Mouse (Mus musculus) liver, embryonic 13.5 days (tissue): ENCODE measurements around the gene Tenm4. TPM values are rescaled to one million over a fixed set of nuclear protein-coding genes. Genes with fewer than 3 reads are reported as not detected.

Experiments used
- ATAC-seq: fragments of 200-750 bp; cut with Nextera tagmentation; 2 replicates; pipeline ENCODE4 v1.8.0; 2017; ENCODE audit warnings: low read depth, mild to moderate bottlenecking, moderate number of reproducible peaks, moderate library complexity
- DNase-seq: peaks from one replicate; pipeline ENCODE4 v3.0.0; 2022
- H3K27ac ChIP-seq: fragments of 300-500 bp; sonication (generic); 2 replicates; pipeline ENCODE4 v1.5.1; 2015; ENCODE audit warnings: moderate library complexity, mild to moderate bottlenecking, inconsistent platforms
- H3K27me3 ChIP-seq: fragments of 300-500 bp; sonication (generic); 2 replicates; pipeline ENCODE4 v1.6.1; 2015; ENCODE audit warnings: mild to moderate bottlenecking, inconsistent platforms
- H3K36me3 ChIP-seq: fragments of 300-500 bp; sonication (generic); 2 replicates; pipeline ENCODE4 v1.6.1; 2015; ENCODE audit warnings: mild to moderate bottlenecking, inconsistent platforms
- H3K4me1 ChIP-seq: fragments of 300-500 bp; sonication (generic); replicated peaks from 2 replicates; pipeline ENCODE4 v1.6.1; 2015; ENCODE audit warnings: inconsistent platforms
- H3K4me2 ChIP-seq: fragments of 300-500 bp; sonication (generic); 2 replicates; pipeline ENCODE4 v1.6.1; 2015; ENCODE audit warnings: inconsistent platforms, mild to moderate bottlenecking, moderate library complexity
- H3K4me3 ChIP-seq: fragments of 300-500 bp; sonication (generic); replicated peaks from 2 replicates; pipeline ENCODE4 v1.5.1; 2015; ENCODE audit warnings: mild to moderate bottlenecking, inconsistent platforms
- H3K9ac ChIP-seq: fragments of 300-500 bp; sonication (generic); 2 replicates; pipeline ENCODE4 v1.6.1; 2015; ENCODE audit warnings: mild to moderate bottlenecking, inconsistent platforms
- H3K9me3 ChIP-seq: fragments of 300-500 bp; sonication (generic); replicated peaks from 2 replicates; pipeline ENCODE4 v1.6.1; 2016; ENCODE audit warnings: inconsistent platforms
- WGBS: fragments of 180-500 bp; shearing (Covaris S2); methylation state at CpG from one replicate; pipeline ENCODE4 v1.1.7; 2015; ENCODE audit not compliant: insufficient replicate concordance; 5-methylcytosine and 5-hydroxymethylcytosine counted together
- polyA plus RNA-seq: library from polyadenylated mRNA; unstranded; fragments of >200 nt; fragmentation: Nextera tagmentation; extraction: Ambion mirVana; gene quantifications from 2 replicates; pipeline ENCODE4 v1.2.1, GENCODE M21; 2015

Tenm4 gene
- polyA plus RNA-seq, 1 experiment from 2014 or later = 0.47 TPM

DNA sequence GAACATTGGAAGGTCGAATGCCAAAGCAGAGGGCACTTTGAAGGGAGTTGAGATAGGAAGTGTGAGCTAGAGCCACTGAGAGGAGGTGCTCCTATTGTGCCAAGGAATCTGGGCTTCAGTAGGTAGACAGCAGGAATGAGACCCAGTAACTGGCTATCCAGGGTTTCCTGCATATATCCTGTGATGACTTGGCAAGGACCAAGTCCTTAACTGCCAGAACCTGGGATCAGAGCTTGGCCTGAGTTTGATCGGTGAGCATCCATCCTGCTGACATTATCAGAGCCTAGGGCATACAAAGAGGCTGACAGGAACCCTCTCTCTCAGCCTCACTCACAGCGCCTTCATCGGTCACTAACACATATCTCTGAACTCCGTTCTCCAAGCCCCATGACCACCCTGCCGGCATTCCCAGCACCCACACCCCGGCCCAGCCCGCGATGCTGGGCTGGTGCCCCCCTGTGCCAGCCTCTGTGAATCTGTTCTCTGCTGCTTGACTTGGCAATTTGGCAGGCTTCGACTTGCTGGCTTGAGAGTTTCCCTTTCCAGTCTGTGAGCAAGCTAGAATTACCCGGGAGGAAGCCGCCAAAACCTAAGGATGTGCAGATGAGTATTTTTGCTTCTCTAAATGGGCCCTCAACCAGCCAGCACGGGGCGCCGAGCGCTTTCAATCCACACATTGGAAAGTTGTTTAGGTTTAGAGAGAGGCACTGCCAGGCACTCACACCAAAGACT, 698.2 kb downstream of the Tenm4 start:
- no peak overlapping the region for H3K9ac ChIP-seq
- no peak overlapping the region for H3K4me2 ChIP-seq
- 68% methylated on average over 16 of the region's 16 CpGs for WGBS
- no peak overlapping the region for H3K27ac ChIP-seq
- H3K27me3 ChIP-seq = no peaks in the 10 kb centered on the region
- no peaks in the 10 kb centered on the region for H3K36me3 ChIP-seq
- H3K4me3 ChIP-seq = no peak overlapping the region
- H3K4me1 ChIP-seq = no peaks in the 10 kb centered on the region
- DNase-seq (no peak), ATAC-seq (no peak)
- H3K9me3 ChIP-seq = no peaks in the 10 kb centered on the region

DNA sequence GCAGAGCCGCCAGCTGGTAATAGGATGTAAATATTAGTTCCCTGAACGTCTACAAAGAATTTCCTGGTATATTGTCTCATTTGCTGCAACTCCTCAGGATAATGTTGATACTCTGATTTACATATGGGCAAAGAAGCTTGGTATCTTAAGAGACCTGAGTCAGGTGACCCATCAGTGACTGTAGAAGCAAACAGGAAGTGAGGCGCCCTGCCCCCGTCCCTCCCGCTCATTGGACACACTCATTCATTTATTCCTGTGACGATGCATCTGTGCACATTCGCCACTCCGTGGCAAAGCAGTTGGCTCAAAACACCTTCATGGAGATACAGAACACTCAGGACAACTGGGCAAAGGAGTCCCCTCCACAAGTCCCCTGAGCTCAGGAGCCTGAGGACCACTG, 699.4 kb downstream of the Tenm4 start:
- Histone ChIP-seq H3K27ac (no peak overlapping the region), H3K36me3 (no peaks in the 10 kb centered on the region), H3K4me3 (no peak overlapping the region), H3K27me3 (no peaks in the 10 kb centered on the region), H3K4me1 (no peaks in the 10 kb centered on the region), H3K4me2 (no peak overlapping the region), H3K9ac (no peak overlapping the region), H3K9me3 (no peaks in the 10 kb centered on the region)
- 66% methylated on average over 8 of the region's 8 CpGs for WGBS
- DNase-seq (no peak), ATAC-seq (no peak)

DNA sequence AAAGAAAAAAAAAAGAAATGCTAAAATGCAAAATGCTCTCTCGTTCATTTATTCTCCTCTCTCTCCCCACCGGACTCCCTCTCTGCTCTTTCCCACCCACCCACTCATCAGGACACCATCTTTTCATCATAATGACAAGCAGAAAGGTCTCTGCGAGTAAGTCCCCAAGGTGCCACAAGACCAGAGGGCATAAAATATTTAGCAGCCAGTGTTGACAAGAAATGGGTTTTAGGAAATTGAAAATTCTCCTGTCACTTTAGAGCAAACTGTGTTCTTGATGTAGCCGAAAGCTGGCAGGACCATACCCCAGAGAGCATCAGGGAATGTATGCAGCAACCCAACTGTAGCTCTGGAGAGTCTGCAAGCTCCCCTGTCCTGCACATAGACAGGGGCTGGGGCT, 700.0 kb downstream of the Tenm4 start:
- H3K27ac ChIP-seq = no peak overlapping the region
- no peak overlapping the region for H3K4me3 ChIP-seq
- no peak for ATAC-seq
- H3K4me1 ChIP-seq = no peaks in the 10 kb centered on the region
- no peaks in the 10 kb centered on the region for H3K27me3 ChIP-seq
- DNase-seq = no peak
- no peaks in the 10 kb centered on the region for H3K9me3 ChIP-seq
- WGBS = 75% methylated on average over 4 of the region's 4 CpGs
- no peak overlapping the region for H3K9ac ChIP-seq
- no peaks in the 10 kb centered on the region for H3K36me3 ChIP-seq
- no peak overlapping the region for H3K4me2 ChIP-seq

DNA sequence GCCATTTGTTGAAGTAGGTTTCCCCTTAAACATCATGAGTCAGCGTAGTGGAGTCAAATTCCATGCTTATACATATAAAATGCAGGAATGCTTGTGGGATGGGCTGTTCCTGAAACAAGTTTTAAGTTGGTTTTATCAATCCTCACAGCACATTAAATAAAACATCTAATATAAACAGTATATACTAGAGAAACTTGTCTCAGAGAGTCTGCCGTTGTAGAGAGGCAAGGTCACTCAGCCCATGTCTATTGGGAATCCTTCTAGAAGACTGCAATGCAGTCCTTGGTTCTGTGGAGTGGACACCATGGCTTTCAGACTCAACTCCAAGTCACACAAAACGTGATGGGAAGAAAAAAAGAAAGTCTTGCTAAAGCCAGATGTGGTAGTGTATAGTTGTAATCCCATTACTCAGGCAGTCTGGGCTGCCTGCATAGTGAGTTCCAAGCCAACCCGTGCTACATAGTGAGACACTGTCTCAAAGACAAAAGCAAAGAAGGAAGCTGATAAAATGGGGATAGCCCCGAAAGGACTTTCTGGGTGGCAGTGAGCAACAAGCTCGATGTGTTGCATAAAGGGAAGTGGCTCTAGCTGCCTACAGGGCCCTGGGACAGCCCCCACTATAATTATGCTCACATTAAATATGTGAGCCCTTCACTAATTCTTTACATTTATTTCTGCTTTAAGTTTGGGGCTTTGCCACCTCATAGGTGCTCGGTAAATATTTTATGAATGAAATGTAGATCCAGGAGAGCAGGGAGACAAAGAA, 707.6 kb downstream of the Tenm4 start:
- WGBS = 56% methylated on average over 7 of the region's 7 CpGs
- Histone ChIP-seq H3K4me1 (no peaks in the 10 kb centered on the region), H3K9me3 (no peaks in the 10 kb centered on the region), H3K4me3 (no peak overlapping the region), H3K27ac (no peak overlapping the region), H3K4me2 (no peak overlapping the region), H3K27me3 (no peaks in the 10 kb centered on the region), H3K9ac (no peak overlapping the region), H3K36me3 (no peaks in the 10 kb centered on the region)
- ATAC-seq (no peak), DNase-seq (no peak)

- 67% methylated on average over 6 of the region's 6 CpGs for WGBS
- H3K4me1 ChIP-seq = no peaks in the 10 kb centered on the region
Measured at GRCm38 (mm10) chr7:96879593-96879992, 708.5 kb downstream of the Tenm4 start.

GRCm38 (mm10) chr7:96880221-96880944, 709.3 kb downstream of the Tenm4 start:
- DNase-seq (no peak), ATAC-seq (no peak)
- no peaks in the 10 kb centered on the region for H3K27me3 ChIP-seq
- H3K36me3 ChIP-seq = no peaks in the 10 kb centered on the region
- H3K27ac ChIP-seq = no peak overlapping the region
- no peak overlapping the region for H3K4me2 ChIP-seq
- H3K9me3 ChIP-seq = no peaks in the 10 kb centered on the region
- no peak overlapping the region for H3K4me3 ChIP-seq
- no peaks in the 10 kb centered on the region for H3K4me1 ChIP-seq
- H3K9ac ChIP-seq = no peak overlapping the region
- WGBS = 71% methylated on average over 6 of the region's 6 CpGs

More at GRCm38 (mm10) chr7:96879593-96879992, 708.5 kb downstream of the Tenm4 start:
- no peak overlapping the region for H3K4me3 ChIP-seq
- no peaks in the 10 kb centered on the region for H3K9me3 ChIP-seq
- H3K9ac ChIP-seq = no peak overlapping the region
- H3K36me3 ChIP-seq = no peaks in the 10 kb centered on the region
- DNase-seq (no peak), ATAC-seq (no peak)
- H3K27ac ChIP-seq = no peak overlapping the region
- H3K27me3 ChIP-seq = no peaks in the 10 kb centered on the region
- no peak overlapping the region for H3K4me2 ChIP-seq

- WGBS = 53% methylated on average over 3 of the region's 3 CpGs
- no peaks in the 10 kb centered on the region for H3K27me3 ChIP-seq
- no peak overlapping the region for H3K27ac ChIP-seq
- H3K36me3 ChIP-seq = no peaks in the 10 kb centered on the region
- no peak for ATAC-seq
- H3K4me3 ChIP-seq = no peak overlapping the region
- H3K4me2 ChIP-seq = no peak overlapping the region
- no peak for DNase-seq
- no peaks in the 10 kb centered on the region for H3K9me3 ChIP-seq
- H3K4me1 ChIP-seq = no peaks in the 10 kb centered on the region
- H3K9ac ChIP-seq = no peak overlapping the region
Measured at GRCm38 (mm10) chr7:96883297-96883696, 712.3 kb downstream of the Tenm4 start.

- ATAC-seq (no peak), DNase-seq (no peak)
- Histone ChIP-seq H3K27ac (no peak overlapping the region), H3K4me2 (no peak overlapping the region), H3K9ac (no peak overlapping the region), H3K36me3 (no peaks in the 10 kb centered on the region), H3K27me3 (no peaks in the 10 kb centered on the region), H3K4me3 (no peak overlapping the region), H3K4me1 (no peaks in the 10 kb centered on the region), H3K9me3 (no peaks in the 10 kb centered on the region)
- WGBS = 78% methylated on average over 18 of the region's 18 CpGs
Measured at GRCm38 (mm10) chr7:96887088-96887654, 716.1 kb downstream of the Tenm4 start.

- Histone ChIP-seq H3K4me3 (no peak overlapping the region), H3K27ac (no peak overlapping the region), H3K9me3 (no peaks in the 10 kb centered on the region), H3K4me1 (no peaks in the 10 kb centered on the region), H3K4me2 (no peak overlapping the region), H3K9ac (no peak overlapping the region), H3K27me3 (no peaks in the 10 kb centered on the region), H3K36me3 (no peaks in the 10 kb centered on the region)
- ATAC-seq = no peak
- no peak for DNase-seq
- 76% methylated on average over 18 of the region's 18 CpGs for WGBS
Measured at GRCm38 (mm10) chr7:96889061-96890034, 718.3 kb downstream of the Tenm4 start.

- ATAC-seq (no peak), DNase-seq (no peak)
- 49% methylated on average over 7 of the region's 7 CpGs for WGBS
- Histone ChIP-seq H3K4me3 (no peak overlapping the region), H3K9ac (no peak overlapping the region), H3K27me3 (no peaks in the 10 kb centered on the region), H3K4me2 (no peak overlapping the region), H3K36me3 (no peaks in the 10 kb centered on the region), H3K27ac (no peak overlapping the region), H3K4me1 (no peaks in the 10 kb centered on the region), H3K9me3 (no peaks in the 10 kb centered on the region)
Measured at GRCm38 (mm10) chr7:96890035-96890621, 719.1 kb downstream of the Tenm4 start.
